Mouse (Mus musculus) heart, postnatal 25 days (tissue): Measurements from ENCODE around the gene Gadd45gip1. TPM values are rescaled to one million over a fixed set of nuclear protein-coding genes. Genes with fewer than 3 reads are reported as not detected.

ENCODE experiments used
- DNase-seq: peaks from one replicate; pipeline ENCODE4 v3.0.0; 2022; ENCODE audit warnings: low spot score
- intact Hi-C: fragments of 180-260 bp; cut with DNase I; formaldehyde crosslinking; loops from one replicate; pipeline ENCODE4 v1.15.1; 2025
- total RNA-seq, 2 experiments: library from RNA; stranded (reverse); gene quantifications; 2 replicates each; pipeline ENCODE4 v1.2.3; 2021

The Gadd45gip1 gene
- total RNA-seq = 10 to 100 TPM; 28.9 to 30.0 TPM

GRCm38 (mm10) chr8:84831490-84831889, at the start of gene Gadd45gip1:
Gene Gadd45gip1 (plus strand): TSS chr8:84831522.
- DNase-seq = no peak
- intact Hi-C loops = no loop called here

DNA sequence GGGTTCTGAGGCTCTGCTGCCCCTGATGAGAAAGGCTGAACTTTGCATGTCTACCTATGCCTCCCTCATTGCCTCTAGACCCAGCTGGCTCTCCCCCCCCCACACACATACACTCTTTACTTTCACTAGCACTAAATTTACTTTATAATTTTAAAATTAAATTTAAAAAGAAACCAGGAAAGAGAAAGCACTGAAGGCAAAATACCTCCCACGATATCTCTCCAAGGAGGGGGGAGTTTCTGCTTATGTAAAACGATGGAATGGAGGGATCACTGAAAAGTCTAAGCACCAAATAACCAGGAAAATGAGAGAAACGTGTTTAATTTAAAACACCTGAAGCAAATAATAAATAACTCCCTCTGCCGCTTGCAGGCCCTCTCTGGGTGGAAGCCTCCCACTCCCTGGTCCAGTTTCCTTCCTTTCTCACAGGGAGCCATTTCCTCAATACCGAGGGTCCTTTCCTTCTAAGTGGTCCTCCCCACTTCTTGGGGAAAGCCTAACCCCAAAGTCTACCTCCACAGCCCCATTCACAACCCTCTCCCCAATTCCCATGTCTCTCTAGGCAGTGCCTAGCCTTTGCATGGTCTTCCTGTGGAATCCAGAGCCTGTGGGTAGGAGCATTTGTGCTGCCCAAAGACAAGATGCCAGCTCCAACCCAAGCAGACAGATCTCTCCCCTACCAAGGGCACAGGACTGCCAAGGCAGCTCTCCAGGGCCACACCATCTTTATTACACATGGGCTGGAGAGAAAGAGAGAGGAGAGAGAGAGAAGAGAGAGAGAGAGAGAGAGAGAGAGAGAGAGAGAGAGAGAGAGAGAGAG, 49.4 kb upstream of the Gadd45gip1 start:
- intact Hi-C loops = no loop called here
- DNase-seq = no peak

DNA sequence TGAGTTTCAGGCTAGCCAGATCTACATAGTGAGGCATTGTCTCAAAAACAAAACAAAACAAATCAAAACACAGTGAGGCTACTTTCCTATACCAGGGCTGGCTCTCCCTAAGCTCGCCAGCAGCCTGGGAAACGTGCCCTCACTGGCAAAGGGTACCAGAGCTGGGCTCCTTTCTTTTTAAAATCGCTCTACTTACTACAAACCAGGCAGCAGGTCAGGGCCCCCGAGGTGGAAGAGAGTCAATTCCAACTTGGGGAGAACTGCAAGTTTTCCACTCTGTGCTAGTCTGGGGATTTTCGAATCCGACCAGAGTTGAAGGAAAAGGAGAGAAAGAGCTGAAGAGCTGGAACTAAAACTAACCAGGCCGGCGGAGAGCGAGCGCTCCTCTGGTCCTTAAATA, 48.6 kb upstream of the Gadd45gip1 start:
- DNase-seq = no peak
- intact Hi-C loops = no loop called here

DNA sequence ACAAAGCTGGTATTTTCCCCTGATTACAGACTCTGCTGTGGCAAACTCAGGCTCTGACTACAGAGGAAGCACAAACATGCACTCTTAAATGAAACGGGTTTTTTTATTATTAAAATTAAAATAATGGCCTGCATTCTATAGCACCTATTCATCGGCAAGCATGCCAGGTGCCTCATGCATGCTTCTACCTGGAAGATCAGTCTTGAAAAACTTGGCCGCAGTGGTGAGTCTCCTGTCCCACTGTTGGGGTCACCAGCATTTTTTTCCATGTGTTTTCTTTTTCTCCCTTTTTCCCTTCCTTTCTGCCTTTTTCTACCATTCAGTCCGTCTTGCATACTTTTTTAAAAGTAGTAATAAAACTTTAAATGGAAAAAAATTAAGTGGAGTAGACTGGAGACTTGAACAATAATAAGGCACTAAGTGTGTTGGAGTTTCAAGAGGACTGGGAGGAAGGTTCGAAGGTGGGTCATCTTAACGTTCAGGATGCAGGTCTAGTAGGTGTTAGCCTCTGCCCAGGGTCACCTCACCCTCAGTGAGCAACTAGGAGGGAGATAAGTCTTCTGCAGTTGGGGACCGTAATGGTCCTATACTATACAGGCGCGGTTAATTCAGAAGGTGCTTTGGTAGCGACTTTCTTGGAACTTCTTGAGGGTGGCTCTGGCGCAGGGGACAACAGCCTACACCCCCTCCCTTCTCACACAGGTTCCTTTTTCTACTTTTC, 48.0 kb upstream of the Gadd45gip1 start:
- intact Hi-C loops = no loop called here

DNA sequence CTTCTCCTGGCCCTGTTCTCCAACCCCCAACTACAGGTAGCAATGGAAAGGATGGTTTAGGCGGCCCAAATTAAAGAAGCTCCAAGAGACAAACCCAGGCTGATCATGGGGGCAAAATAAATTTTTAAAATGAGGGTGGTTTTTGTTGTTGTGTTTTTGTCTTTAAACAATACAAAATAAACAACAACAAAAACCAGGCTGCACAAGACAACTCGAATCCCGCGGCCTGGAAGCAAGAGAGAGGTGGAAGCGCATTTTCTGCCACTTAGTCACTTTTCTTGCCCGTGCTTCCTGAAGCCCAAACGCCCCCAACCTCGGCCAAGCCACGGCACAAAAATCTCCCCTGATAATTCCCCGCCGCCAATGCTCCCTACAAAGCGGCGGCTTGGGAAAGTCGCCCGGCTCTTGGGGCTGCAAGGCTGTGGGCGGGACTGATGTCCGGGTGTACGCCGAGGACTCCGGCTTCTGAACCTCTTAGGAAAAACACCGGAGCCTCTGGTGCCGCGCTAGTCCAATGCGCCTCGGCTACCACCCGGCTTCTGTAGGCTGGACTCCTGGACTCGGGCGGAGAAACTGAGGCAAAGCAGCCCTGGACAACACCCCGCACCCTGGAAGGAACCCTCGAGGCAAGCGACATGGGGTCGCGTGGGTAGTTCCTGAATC, 47.3 kb upstream of the Gadd45gip1 start:
- intact Hi-C loops = no loop called here
- peak; percentile 48 for DNase-seq

More for the DNA sequence above, 48.0 kb upstream of the Gadd45gip1 start:
- no peak for DNase-seq

DNA sequence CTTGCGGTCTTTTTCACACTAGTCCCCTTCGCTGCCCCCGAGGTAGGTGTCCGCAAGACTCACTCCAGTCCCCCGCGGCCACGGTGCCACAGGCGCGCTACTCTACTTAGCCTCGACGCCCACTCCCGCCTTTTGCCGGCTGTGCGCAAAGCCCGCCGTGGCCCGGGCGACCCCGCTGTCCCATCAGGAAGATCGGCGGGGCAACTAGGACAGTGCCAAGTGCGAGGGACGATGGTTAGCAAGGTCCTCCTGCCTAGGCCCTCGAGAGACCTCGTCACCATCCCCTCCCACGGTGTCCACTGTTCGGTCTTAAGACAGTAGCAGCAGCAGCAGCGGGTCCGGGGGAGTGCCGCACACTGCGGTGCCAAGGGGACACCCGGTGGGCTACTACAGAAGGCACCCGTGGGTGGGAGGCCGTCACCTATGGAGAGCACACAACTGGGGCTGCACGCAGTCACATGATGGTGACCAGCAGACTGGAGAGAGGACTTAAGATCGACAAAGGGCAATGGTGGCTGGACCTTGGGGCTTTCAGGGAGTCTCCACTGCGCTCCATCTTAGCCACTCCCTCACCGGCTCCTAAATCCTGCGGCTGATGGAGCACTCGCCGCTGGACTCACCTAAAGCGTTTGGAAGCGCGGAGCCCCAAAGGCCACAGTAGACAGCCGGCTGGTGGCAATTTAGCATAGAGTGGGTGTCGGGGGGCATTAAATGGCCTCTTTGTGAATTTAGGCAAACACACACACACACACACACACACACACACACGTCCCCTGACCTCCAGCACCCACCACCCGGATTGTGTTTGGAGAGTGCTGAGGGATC, 46.4 kb upstream of the Gadd45gip1 start:
- intact Hi-C loops = no loop called here
- DNase-seq = no peak

DNA sequence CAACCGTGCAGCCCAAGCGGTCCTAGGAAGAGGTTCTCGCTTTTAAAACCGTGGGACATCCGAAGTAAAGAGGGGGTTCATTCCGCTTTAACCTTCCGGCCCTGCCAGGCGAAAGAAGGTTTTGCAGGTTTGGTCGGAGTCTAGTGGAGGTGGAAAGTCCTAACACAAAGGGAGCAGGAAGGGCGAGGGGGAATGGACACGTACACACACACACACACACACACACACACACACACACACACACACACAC, 45.9 kb upstream of the Gadd45gip1 start:
- intact Hi-C loops = no loop called here
- no peak for DNase-seq

- intact Hi-C loops = no loop called here
- peak; percentile 79 for DNase-seq
Observed at GRCm38 (mm10) chr8:84785756-84786677, 45.3 kb upstream of the Gadd45gip1 start.

DNA sequence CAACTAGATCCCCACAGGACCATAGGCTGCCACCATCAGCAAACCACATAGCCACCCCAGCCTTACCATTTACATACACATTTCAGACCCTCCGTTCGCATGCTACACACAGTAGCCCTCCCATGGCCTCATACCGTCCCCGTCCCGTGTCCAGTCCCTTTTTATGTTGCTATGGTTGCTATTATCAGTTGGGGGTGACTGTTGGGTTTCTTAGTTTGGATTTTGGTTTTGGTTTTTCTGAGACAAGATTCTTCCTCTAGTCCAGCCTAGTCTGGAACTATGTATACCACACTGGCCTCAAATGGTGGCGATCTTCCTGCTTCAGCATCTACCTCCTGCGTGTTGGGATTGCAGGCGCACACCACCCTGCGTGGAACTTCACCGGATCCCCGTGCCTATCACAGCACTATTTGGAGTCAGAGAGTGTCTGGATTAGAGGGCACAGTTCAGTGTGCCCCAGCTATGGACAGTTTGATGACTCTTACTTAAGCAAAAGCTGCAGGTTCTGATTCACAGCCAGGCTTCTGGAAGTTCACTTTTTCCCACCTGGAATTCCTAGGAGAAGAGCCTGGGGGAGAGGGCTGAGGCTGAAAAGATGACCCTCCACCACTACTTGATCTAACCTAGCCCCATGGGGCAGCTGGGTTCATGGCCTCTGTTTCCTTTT, 44.4 kb upstream of the Gadd45gip1 start:
- intact Hi-C loops = no loop called here
- DNase-seq = no peak

GRCm38 (mm10) chr8:84787523-84788302, 43.6 kb upstream of the Gadd45gip1 start:
- DNase-seq = no peak
- intact Hi-C loops = no loop called here

DNA sequence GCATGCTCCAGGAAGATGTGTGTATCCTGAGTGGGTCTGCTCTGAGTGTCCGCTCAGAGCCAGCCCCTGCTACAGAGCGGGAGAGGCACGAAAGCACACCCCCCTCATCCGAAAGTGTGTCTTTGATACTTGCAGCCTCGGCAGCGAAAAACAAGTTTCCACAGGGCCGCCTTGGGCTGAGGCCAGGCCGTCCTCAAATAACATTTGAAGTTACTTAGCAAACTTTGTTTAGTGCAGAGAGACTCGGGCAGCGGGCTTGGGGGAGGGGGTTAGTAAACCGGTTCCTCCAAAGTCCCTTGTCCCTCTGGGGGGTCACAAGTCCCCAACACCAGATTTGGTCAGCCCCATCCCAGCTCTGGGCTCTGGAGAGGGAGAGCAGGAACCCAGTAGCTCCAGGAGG, 42.4 kb upstream of the Gadd45gip1 start:
- peak; percentile 70 for DNase-seq
- intact Hi-C loops = no loop called here

GRCm38 (mm10) chr8:84789345-84789744, 42.0 kb upstream of the Gadd45gip1 start:
- no peak for DNase-seq
- intact Hi-C loops = no loop called here

- intact Hi-C loops = no loop called here
- DNase-seq = no peak
Observed at GRCm38 (mm10) chr8:84789855-84790486, 41.4 kb upstream of the Gadd45gip1 start.

- no peak for DNase-seq
- intact Hi-C loops = no loop called here
Observed at GRCm38 (mm10) chr8:84790537-84790936, 40.8 kb upstream of the Gadd45gip1 start.

DNA sequence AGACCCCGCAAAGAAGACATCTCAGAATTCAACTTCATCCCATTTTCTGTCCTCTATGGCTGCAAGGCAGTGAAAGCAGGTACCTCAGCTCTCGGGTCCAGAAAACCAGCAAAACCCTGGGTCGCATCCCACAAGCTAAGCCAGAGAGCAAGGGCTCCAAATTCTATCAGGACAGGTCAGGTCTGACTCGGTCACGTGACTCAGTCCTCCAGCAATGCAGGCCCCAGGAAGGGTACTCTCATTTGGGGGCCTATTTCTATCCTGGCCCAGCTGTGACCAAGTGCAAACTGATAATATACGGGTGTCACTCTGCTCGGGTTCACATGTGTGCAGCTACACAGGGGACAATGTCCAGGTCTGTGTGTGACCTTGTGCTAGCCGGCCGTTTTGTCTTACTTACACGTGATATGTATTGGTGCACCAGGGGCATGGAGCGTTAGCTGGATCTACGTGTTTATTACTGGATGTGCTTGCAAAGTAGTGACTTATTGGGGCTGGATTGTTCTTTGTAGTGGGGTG, 38.8 kb upstream of the Gadd45gip1 start:
- DNase-seq = no peak

DNA sequence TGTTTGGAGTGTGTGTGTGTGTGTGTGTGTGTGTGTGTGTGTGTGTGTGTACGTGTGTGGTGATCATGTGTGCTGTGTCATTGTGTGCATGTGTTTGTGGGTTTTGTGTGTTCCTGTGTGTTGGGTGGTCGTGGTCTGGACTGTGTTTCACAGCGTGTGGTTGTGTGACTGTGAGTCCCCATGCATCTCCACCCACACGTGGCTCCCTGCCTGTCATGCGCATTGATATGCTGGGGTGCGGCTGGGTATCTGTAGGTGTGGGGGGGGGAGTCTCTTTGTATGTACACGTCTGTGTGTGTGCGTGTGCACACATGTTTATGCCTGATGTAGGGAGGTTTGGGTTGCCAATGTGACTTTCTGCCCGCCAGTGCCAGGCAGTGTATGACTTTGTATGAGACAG, 38.2 kb upstream of the Gadd45gip1 start:
- intact Hi-C loops = no loop called here
- DNase-seq = no peak

More for the DNA sequence above, 38.8 kb upstream of the Gadd45gip1 start:
- intact Hi-C loops = no loop called here

GRCm38 (mm10) chr8:84793791-84794485, 37.4 kb upstream of the Gadd45gip1 start:
- peak; percentile 51 for DNase-seq
- intact Hi-C loops = no loop called here
